Mouse (Mus musculus) G1E (cell line): ENCODE data around the gene D330045A20Rik. TPM values are rescaled to one million over a fixed set of nuclear protein-coding genes. Genes with fewer than 3 reads are reported as not detected.
A peak's percentile ranks its signal among the peaks of the same experiment; 100 is the strongest.

ENCODE experiments used
- ATAC-seq: 2 replicates; pipeline ENCODE4 v1.8.0; 2016; ENCODE audit warnings: mild to moderate bottlenecking; ENCODE audit not compliant: insufficient number of reproducible peaks, poor library complexity, low FRiP score, severe bottlenecking; ENCODE audit errors: extremely low read depth
- DNase-seq: peaks from one replicate; pipeline ENCODE4 v3.0.0; 2012; ENCODE audit warnings: low spot score
- H3K27me3 ChIP-seq: 2 replicates; pipeline ENCODE4 v1.6.1; 2012; ENCODE audit warnings: mild to moderate bottlenecking, low read length, inconsistent platforms; ENCODE audit not compliant: insufficient read depth
- H3K36me3 ChIP-seq: replicated peaks from 2 replicates; pipeline ENCODE3; 2012; ENCODE audit warnings: mild to moderate bottlenecking, inconsistent platforms
- H3K4me1 ChIP-seq: 2 replicates; pipeline ENCODE4 v1.6.1; 2012; ENCODE audit warnings: low read depth, low read length, inconsistent platforms, mixed read lengths; ENCODE audit not compliant: insufficient read depth
- H3K4me3 ChIP-seq: 2 replicates; pipeline ENCODE4 v1.5.1; 2012; ENCODE audit warnings: low read depth, mild to moderate bottlenecking, inconsistent platforms, low read length, moderate library complexity, mixed read lengths
- H3K9me3 ChIP-seq: replicated peaks from 2 replicates; pipeline ENCODE4 v1.6.1; 2012; ENCODE audit warnings: inconsistent platforms
- CTCF ChIP-seq: IDR thresholded peaks from 2 replicates; pipeline ENCODE4 v1.5.1; 2012; ENCODE audit warnings: low read depth, low read length, inconsistent platforms, mixed read lengths
- GATA1 ChIP-seq: IDR thresholded peaks from 2 replicates; pipeline ENCODE4 v1.6.1; 2012; ENCODE audit warnings: borderline replicate concordance, low read length, inconsistent platforms, mixed read lengths
- GATA2 ChIP-seq: IDR thresholded peaks from 2 replicates; pipeline ENCODE4 v1.6.1; 2012; ENCODE audit warnings: low read depth, low read length, inconsistent platforms, borderline replicate concordance
- POLR2AphosphoS5 ChIP-seq: IDR thresholded peaks from 2 replicates; pipeline ENCODE4 v1.6.1; 2012; ENCODE audit warnings: low read depth, low read length, inconsistent platforms; ENCODE audit not compliant: insufficient replicate concordance
- TAL1 ChIP-seq: conservative IDR thresholded peaks from 2 replicates; pipeline ENCODE4 v1.6.1; 2012; ENCODE audit warnings: low read depth, low read length, inconsistent platforms, mixed read lengths
- polyA plus RNA-seq: library from polyadenylated mRNA; stranded (reverse); fragments of >175 nt; gene quantifications from 2 replicates; pipeline ENCODE4 v1.2.3, GENCODE M21; 2012
- total RNA-seq, 2 experiments: library from RNA; stranded (forward) in 1 of 2; stranded (reverse) in 1 of 2; fragments of 200-1000 nt in 1 of 2; fragments of >200 nt in 1 of 2; fragmentation: Nextera tagmentation in 1 of 2; gene quantifications; 2 replicates each; pipeline ENCODE4 v1.2.3; 2014 to 2017

Gene D330045A20Rik
- total and polyA plus RNA-seq, 3 experiments = 0.75 to 51.4 (median 29.1) TPM

- Histone ChIP-seq H3K27me3 (no peaks in the 10 kb centered on the region), H3K4me1 (peaks cover 8% of the 10 kb centered on the region), H3K4me3 (no peak overlapping the region), H3K36me3 (no peaks in the 10 kb centered on the region), H3K9me3 (no peaks in the 10 kb centered on the region)
- DNase-seq = no peak
- ATAC-seq = no peak
- no peak for TF ChIP-seq POLR2AphosphoS5
- no peak for TF ChIP-seq GATA2
- no peak for TF ChIP-seq TAL1
- no peak for TF ChIP-seq GATA1
- no peak for TF ChIP-seq CTCF
Observed at GRCm38 (mm10) chrX:139516156-139516555, 36.0 kb downstream of the D330045A20Rik start.

GRCm38 (mm10) chrX:139519251-139519650 lies 39.1 kb downstream of the D330045A20Rik start:
- ATAC-seq (peak; percentile 73), DNase-seq (no peak)
- H3K4me3 ChIP-seq = no peak overlapping the region
- peaks cover 9% of the 10 kb centered on the region for H3K4me1 ChIP-seq
- peaks cover under 1% of the 10 kb centered on the region for H3K36me3 ChIP-seq
- TF ChIP-seq GATA1 (no peak), TAL1 (no peak), GATA2 (no peak), POLR2AphosphoS5 (no peak), CTCF (no peak)
- no peaks in the 10 kb centered on the region for H3K27me3 ChIP-seq
- no peaks in the 10 kb centered on the region for H3K9me3 ChIP-seq

- no peak for DNase-seq
- ATAC-seq = no peak
- peaks cover 3% of the 10 kb centered on the region for H3K36me3 ChIP-seq
- H3K9me3 ChIP-seq = no peaks in the 10 kb centered on the region
- H3K4me3 ChIP-seq = no peak overlapping the region
- no peaks in the 10 kb centered on the region for H3K27me3 ChIP-seq
- TF ChIP-seq POLR2AphosphoS5 (no peak), GATA1 (no peak), GATA2 (no peak), CTCF (no peak), TAL1 (no peak)
- H3K4me1 ChIP-seq = peaks cover 25% of the 10 kb centered on the region
Observed at GRCm38 (mm10) chrX:139524303-139525091, 44.3 kb downstream of the D330045A20Rik start.

- peak; percentile 50 for ATAC-seq
- Histone ChIP-seq H3K4me1 (peaks cover 33% of the 10 kb centered on the region), H3K4me3 (no peak overlapping the region), H3K27me3 (no peaks in the 10 kb centered on the region), H3K9me3 (no peaks in the 10 kb centered on the region), H3K36me3 (peaks cover 3% of the 10 kb centered on the region)
- no peak for DNase-seq
- 0 out of 2 replicates have a peak, but pooled peaks have one; percentile 18 for TF ChIP-seq TAL1
- no peak for TF ChIP-seq POLR2AphosphoS5
Observed at GRCm38 (mm10) chrX:139525724-139526123, 45.6 kb downstream of the D330045A20Rik start.

GRCm38 (mm10) chrX:139526984-139527383 lies 46.8 kb downstream of the D330045A20Rik start:
- no peak for DNase-seq
- peak; percentile 60 for ATAC-seq
- H3K36me3 ChIP-seq = peaks cover 3% of the 10 kb centered on the region
- H3K4me1 ChIP-seq = peaks cover 40% of the 10 kb centered on the region
- no peak overlapping the region; the same call in 1 of the 2 replicates for H3K4me3 ChIP-seq
- no peaks in the 10 kb centered on the region for H3K9me3 ChIP-seq
- no peaks in the 10 kb centered on the region for H3K27me3 ChIP-seq
- TF ChIP-seq CTCF (no peak), POLR2AphosphoS5 (no peak), TAL1 (peak; percentile 16; the same call in 1 of the 2 replicates)

DNA sequence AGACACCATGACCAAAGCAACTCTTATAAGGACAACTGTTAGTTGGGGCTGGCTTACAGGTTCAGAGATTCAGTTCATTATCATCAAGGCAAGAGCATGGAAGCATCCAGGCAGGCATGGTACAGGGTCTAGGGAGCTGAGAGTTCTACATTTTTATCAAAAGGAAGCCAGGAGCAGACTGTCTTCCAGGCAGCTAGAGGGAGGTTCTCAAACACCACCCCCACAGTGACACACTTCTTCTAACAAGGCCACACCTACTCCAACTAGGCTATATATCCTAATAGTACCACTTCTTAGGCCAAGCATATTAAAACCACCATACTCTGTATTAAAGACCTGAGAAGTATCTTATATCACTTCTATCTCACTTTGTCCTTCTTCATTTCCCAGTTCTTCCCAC lies 49.5 kb downstream of the D330045A20Rik start:
- no peaks in the 10 kb centered on the region for H3K27me3 ChIP-seq
- TF ChIP-seq TAL1 (no peak), GATA1 (no peak), POLR2AphosphoS5 (no peak), GATA2 (no peak), CTCF (no peak)
- DNase-seq (no peak), ATAC-seq (no peak)
- H3K4me1 ChIP-seq = peaks cover 37% of the 10 kb centered on the region
- H3K4me3 ChIP-seq = no peak overlapping the region
- no peaks in the 10 kb centered on the region for H3K36me3 ChIP-seq
- H3K9me3 ChIP-seq = no peaks in the 10 kb centered on the region
